Mouse (Mus musculus) left cerebral cortex, adult 18-20 months (tissue): ENCODE data around the gene Olfr406. TPM values are rescaled to one million over a fixed set of nuclear protein-coding genes. Genes with fewer than 3 reads are reported as not detected.

ENCODE experiments used
- DNase-seq, 2 experiments: peaks; one replicate each; pipeline ENCODE4 v3.0.0; 2021 to 2022; ENCODE audit warnings: low spot score in 2 of 2, mixed read lengths in 1 of 2
- long read RNA-seq, 2 experiments: library from polyadenylated mRNA; stranded (forward); transcript quantifications; one replicate each; pipeline ENCODE4 v2.0.0; 2021
- total RNA-seq, 2 experiments: library from RNA; stranded (reverse); gene quantifications; 2 replicates each; pipeline ENCODE4 v1.2.3; 2021

Gene Olfr406
- total RNA-seq: not detected
- long read RNA-seq, experiment 1: 0 reads
- long read RNA-seq, experiment 2: 0 reads

- no peak for DNase-seq
Observed at GRCm38 (mm10) chr11:74259508-74259907, at the start of gene Olfr406. Gene Olfr406, plus strand, starts transcription at chr11:74259808.

- no peak for DNase-seq
Observed at GRCm38 (mm10) chr11:74211279-74211678, 48.3 kb upstream of the Olfr406 start, which contains the start of gene Olfr43. Gene Olfr43, minus strand, starts transcription at chr11:74211379.

GRCm38 (mm10) chr11:74241201-74241600 is 18.4 kb upstream of the Olfr406 start:
- DNase-seq: no peak

DNA sequence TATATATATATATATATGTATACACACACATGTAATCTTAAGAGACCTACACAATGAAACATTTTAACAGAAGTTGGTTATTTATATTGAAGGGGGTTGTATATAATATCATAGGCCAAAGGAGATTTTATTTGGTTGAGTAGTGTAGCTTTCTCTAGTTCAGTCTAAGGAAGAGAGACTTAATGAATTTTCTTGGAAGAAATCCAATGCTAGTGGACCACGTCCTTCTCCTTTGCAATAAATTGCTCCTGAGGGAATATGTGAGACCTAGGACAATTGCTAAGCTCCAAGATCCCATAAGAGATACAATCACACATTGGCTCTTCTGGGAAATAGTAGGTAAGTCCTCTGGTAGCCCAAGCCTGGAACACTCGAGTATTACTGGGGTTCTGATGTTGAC is 23.8 kb downstream of the Olfr406 start, which contains the start of gene Olfr59:
TSS of gene Olfr59 (plus strand) at position 301 of the 400 bp plus-strand sequence.
- DNase-seq: no peak

DNA sequence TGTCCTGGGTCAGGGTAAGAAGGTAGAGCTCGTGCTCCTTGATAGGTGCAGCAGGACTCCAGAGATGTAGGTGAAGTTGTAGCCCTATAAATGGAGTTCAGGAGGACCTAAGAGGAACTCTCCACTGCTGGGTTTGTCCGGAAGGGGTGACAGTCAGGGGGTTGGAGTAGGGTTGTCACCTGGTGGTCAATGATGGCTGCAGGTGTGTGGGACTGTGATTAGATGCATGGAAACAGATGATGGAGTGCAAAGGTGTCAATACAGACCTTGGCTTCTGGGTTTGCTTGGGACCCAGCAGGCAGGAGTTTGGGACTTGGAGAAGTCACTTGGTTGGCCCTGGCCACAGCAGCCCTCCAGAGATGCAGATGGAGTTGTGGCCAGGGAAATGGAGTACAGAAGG is 27.6 kb downstream of the Olfr406 start:
- DNase-seq: no peak

Other genes starting within 250 kb of the Olfr406 start
- not detected for gene Olfr139, start 203.3 kb upstream of the Olfr406 start, total RNA-seq
- gene Olfr399, start 203.2 kb upstream of the Olfr406 start, total RNA-seq: not detected
- not detected for gene Zfp616, start 189.9 kb upstream of the Olfr406 start, total RNA-seq
- not detected for gene Olfr401, start 146.1 kb upstream of the Olfr406 start, total RNA-seq
- gene Olfr402, start 106.3 kb upstream of the Olfr406 start, total RNA-seq: not detected
- not detected for gene Olfr403, start 73.6 kb upstream of the Olfr406 start, total RNA-seq
- not detected for gene Olfr43, start 48.4 kb upstream of the Olfr406 start, total RNA-seq
- not detected for gene Olfr59, start 23.9 kb downstream of the Olfr406 start, total RNA-seq
- gene Olfr410, start 78.2 kb downstream of the Olfr406 start, total RNA-seq: not detected
- gene Olfr411, start 92.8 kb downstream of the Olfr406 start, total RNA-seq: not detected
- gene Olfr412, start 102.3 kb downstream of the Olfr406 start, total RNA-seq: not detected